Mouse (Mus musculus): ENCODE measurements around the gene Nfs1. TPM values are rescaled to one million over a fixed set of nuclear protein-coding genes. Genes with fewer than 3 reads are reported as not detected.

Gene Nfs1
- 32.2 TPM for polyA plus RNA-seq (2017; shearing (Covaris generic))

DNA sequence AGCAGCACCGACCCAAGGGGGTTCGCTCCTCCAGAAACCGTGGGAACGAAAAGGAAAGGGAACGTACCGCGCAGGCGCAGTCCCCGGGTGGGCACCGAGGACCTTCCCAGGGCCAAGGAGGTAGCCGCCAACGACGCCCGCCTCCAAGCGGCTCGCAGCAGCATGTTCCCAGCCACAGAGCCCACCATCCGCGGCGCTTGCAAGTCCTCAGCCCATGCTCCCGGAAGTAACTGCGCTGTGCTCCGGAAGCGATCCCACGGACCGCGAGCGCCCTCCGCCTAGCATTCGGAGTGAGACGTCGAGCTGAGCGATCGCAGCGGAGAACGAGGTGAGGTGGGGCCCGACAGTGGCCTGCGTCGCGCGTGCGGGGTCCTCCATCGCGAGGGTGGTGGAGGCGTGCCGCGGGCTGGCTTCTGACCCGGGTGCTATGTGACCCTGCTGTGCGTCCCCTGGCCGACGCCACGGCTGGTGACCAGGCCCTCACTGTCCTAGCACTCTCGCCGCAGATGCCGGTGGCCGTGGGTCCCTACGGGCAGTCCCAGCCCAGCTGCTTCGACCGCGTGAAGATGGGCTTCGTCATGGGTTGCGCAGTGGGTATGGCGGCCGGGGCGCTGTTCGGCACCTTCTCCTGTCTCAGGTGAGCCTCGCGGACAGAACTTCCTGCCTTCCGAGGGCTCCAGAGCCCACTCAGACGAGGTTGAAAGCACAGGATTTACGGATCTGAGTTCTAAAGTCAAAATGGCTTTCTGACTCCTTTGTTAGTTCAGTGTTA is at the start of gene Nfs1, which contains the start of gene Romo1:
Gene Nfs1 (minus strand): TSS at position 234 of the 772 bp plus-strand sequence.
Gene Romo1 (plus strand): TSS at position 87 of the 772 bp plus-strand sequence.

GRCm38 (mm10) chr2:156180094-156180821 is 36.3 kb upstream of the Nfs1 start, which contains the start of gene Rbm39:
Rbm39 (minus strand) TSS chr2:156180238.

DNA sequence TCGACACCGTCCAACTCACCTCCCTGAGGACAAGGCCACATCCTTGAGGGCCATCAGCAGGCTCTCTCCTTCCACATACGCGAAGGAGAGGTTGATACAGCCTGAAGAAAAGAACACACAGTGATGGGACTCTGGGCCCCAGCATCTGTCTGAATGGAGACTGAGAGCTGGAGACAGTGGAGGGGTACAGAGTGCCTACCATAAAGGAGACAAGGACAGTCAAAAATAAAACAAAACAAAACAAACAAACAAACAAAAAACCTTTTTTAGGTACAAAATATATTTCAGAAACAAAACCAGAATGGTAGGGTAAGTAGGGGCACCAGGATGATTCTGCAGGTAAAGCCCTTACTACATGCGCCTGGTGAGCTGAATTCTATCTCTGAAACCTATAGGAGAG is 17.0 kb downstream of the Nfs1 start, which contains the start of gene Gm28036:
Gene Gm28036 (minus strand): TSS at position 101 of the 400 bp plus-strand sequence.

DNA sequence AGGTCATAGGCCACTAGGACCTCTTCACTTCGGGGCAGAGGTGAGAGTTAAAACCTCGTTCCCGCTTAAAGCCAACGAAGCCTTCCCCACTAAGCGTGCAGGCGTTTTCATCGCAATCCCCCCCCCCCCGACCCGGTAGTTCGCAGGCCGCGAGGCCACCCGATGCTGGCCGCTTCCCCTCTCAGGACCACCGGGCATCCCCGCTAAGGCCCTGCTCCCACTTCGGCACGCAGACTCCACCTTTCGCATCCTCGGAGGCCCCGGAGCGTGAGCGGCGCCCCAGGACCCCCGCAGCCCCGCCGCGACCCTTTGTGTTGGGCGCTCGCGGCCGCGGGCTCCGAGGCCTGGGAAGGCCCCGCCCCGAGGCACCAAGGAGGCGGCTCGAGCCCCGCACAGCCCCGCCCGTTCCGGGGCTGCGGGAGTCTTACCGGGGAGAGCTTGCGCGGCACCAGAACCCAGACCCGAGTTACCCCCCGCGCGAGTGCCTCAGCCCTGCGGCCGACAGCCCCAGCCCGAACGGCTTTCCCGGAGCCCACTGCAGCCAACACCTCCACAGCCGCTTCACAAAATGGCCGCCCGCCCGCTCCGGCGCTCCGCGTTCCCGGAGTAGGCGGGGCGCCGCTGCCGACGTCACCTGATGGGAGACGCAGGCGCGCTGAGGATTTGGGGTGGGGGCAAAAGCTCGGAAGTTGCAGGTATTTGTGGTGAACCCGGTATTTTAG is 32.5 kb downstream of the Nfs1 start, which contains the start of the genes Cpne1 and Rbm12:
Gene Cpne1 (minus strand): TSS at position 608 of the 722 bp plus-strand sequence.
Gene Rbm12 (minus strand): TSS at position 621 of the 722 bp plus-strand sequence.

Other genes starting within 250 kb of the Nfs1 start
- 29.7 TPM for gene Uqcc1, start 213.9 kb downstream of the Nfs1 start, polyA plus RNA-seq (2017; shearing (Covaris generic))
- 0.28 TPM for gene Gm15557, start 203.5 kb downstream of the Nfs1 start, polyA plus RNA-seq (2017; shearing (Covaris generic))
- not detected for gene Gdf5, start 198.8 kb downstream of the Nfs1 start, polyA plus RNA-seq (2017; shearing (Covaris generic))
- 26.3 TPM for gene Cep250, start 187.7 kb downstream of the Nfs1 start, polyA plus RNA-seq (2017; shearing (Covaris generic))
- 0.96 TPM for gene 6430550D23Rik, start 136.2 kb downstream of the Nfs1 start, polyA plus RNA-seq (2017; shearing (Covaris generic))
- gene Ergic3, start 136.1 kb downstream of the Nfs1 start, polyA plus RNA-seq (2017; shearing (Covaris generic)): 72.0 TPM
- gene Fer1l4, start 91.2 kb downstream of the Nfs1 start, polyA plus RNA-seq (2017; shearing (Covaris generic)): not detected
- gene Spag4, start 79.0 kb downstream of the Nfs1 start, polyA plus RNA-seq (2017; shearing (Covaris generic)): 6.3 TPM
- 63.6 TPM for gene Cpne1, start 32.2 kb downstream of the Nfs1 start, polyA plus RNA-seq (2017; shearing (Covaris generic))
- 39.3 TPM for gene Rbm12, start 32.2 kb downstream of the Nfs1 start, polyA plus RNA-seq (2017; shearing (Covaris generic))
- gene Gm28036, start 17.1 kb downstream of the Nfs1 start, polyA plus RNA-seq (2017; shearing (Covaris generic)): 25.5 TPM
- gene Romo1, start 147 bp downstream of the Nfs1 start, polyA plus RNA-seq (2017; shearing (Covaris generic)): 134 TPM
- 1,717 TPM for gene Rbm39, start 36.1 kb upstream of the Nfs1 start, polyA plus RNA-seq (2017; shearing (Covaris generic))
- gene Phf20, start 52.3 kb upstream of the Nfs1 start, polyA plus RNA-seq (2017; shearing (Covaris generic)): 69.4 TPM
- 7.9 TPM for gene Cnbd2, start 168.1 kb upstream of the Nfs1 start, polyA plus RNA-seq (2017; shearing (Covaris generic))
- 88.9 TPM for gene Scand1, start 168.5 kb upstream of the Nfs1 start, polyA plus RNA-seq (2017; shearing (Covaris generic))